Mouse (Mus musculus) brown adipose tissue, adult 24 weeks (tissue): ENCODE results near the gene Rpl26. TPM values are rescaled to one million over a fixed set of nuclear protein-coding genes. Genes with fewer than 3 reads are reported as not detected.
"Not testable (repeated sequence)": the region's sequence is repeated elsewhere in the genome, so short reads cannot be mapped to it uniquely, and the experiment has no call there.

ENCODE experiments used
- H3K27ac ChIP-seq: fragments of 200-500 bp; replicated peaks from 2 replicates; pipeline ENCODE4 v1.5.1; 2012; ENCODE audit warnings: low read depth, mild to moderate bottlenecking, low read length
- H3K4me1 ChIP-seq: fragments of 200-500 bp; 2 replicates; pipeline ENCODE4 v1.6.1; 2012; ENCODE audit warnings: low read length, mixed read lengths; ENCODE audit not compliant: control insufficient read depth, insufficient read depth, insufficient read length
- H3K4me3 ChIP-seq: fragments of 200-500 bp; 2 replicates; pipeline ENCODE4 v1.5.1; 2012; ENCODE audit warnings: low read depth, mild to moderate bottlenecking, low read length, moderate library complexity; ENCODE audit not compliant: insufficient read depth
- polyA plus RNA-seq: library from polyadenylated mRNA; stranded (reverse); fragments of >200 nt; gene quantifications from 2 replicates; pipeline ENCODE4 v1.2.4, GENCODE M21; 2012; ENCODE audit not compliant: missing spikeins, insufficient read depth, insufficient read length

Rpl26 gene
- polyA plus RNA-seq, 1 experiment, result 1,653 TPM

GRCm38 (mm10) chr11:68923191-68923590, 21.8 kb downstream of the Rpl26 start:
- no peak overlapping the region for H3K27ac ChIP-seq

DNA sequence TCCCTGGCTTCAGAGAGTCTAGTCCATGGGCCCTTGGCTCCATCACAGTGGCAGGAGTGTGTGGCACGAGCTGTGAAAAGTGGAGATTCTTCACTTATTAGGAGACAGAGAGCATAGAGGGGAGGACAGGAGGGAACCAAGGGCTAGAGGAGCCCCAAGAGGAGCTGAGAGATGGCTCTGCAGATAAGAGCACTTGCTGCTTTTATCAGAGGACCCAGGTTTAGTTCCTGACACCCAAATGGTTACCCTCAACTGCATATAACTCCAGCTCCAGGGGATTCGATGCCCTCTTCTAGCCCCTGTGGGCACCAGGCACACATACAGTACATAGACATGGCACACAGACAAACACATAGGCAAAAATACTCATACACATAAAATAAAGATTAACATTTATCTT, 23.4 kb downstream of the Rpl26 start:
- Histone ChIP-seq H3K27ac (no peak overlapping the region), H3K4me3 (no peak overlapping the region), H3K4me1 (no peaks in the 10 kb centered on the region)

More at GRCm38 (mm10) chr11:68923191-68923590, 21.8 kb downstream of the Rpl26 start:
- H3K4me3 ChIP-seq, result no peak overlapping the region
- no peaks in the 10 kb centered on the region for H3K4me1 ChIP-seq

DNA sequence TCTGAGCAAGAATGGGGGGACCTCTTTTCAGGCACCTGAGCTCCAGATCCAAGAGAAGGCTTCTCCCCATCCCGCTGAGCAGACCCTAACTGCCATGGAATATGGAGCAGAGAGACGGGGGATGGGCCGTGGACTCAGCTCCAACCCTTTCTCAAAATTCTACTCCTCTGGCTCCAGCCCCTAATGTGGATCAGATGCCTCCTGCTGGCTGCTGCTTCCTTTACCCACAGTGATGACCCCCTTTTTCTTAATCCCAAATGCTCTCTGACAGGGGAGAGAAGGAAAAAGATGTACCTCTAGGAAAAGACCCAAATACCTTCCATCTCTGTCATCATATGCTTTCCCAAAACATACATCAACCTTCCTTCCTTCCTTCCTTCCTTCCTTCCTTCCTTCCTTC, 25.6 kb downstream of the Rpl26 start, which contains the start of gene Odf4:
Gene Odf4, minus strand, starts transcription at position 101 of the 400 bp plus-strand sequence.
- Histone ChIP-seq H3K4me3 (no peak within 1 kb of the TSS), H3K27ac (no peak within 1 kb of the TSS), H3K4me1 (no peaks in the 10 kb centered on the region)

DNA sequence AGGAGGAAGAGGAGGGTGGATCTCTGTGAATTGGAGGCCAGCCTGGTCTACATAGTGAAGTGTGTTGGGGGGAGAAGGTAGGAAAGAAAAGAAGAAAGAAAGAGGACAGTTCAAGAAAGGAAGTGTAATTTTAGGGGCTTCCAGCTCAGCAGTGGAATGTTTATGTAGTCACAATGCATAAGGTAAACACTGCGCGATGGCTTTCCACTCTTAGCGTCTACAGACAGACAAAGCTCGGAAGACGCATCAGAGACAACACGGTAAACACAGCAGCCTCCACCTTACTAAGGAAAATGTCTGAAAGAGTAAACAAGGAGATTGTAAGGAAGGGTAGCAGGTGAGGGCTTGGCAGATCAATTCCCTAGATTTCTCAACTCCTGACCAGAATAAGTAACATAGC, 28.6 kb downstream of the Rpl26 start:
- no peak overlapping the region for H3K4me3 ChIP-seq

DNA sequence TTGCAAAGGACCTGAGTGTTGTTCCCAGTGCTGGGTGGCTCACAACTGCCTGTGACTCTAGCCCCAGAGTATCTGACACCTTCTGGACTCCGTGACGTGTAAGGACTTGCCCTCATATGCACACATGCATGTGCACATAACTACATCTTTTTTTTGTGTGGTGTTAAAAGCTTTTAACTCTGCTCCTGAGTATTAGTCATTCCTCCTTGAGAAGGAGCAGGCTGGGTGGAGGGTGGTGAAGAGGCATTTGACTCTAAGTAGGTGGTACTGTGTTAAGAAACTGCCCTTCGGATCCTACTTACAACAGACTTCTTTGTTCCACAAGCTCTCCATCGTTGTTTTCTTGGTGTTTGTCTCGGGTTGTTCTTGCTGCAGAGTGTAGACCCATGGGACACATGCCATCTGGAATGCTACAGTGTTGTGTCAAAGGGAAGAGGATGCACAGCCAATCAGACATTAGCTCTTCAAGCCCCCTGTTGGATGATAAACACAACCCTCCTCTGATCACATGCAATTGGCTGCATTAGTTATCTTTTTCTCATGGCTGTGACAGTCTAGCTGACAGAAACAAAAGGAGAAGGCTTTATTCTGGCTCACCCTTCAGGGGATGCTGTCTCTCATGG, 32.6 kb downstream of the Rpl26 start:
- no peak overlapping the region for H3K4me3 ChIP-seq
- no peaks in the 10 kb centered on the region for H3K4me1 ChIP-seq
- H3K27ac ChIP-seq, result no peak overlapping the region

More for the DNA sequence above, 28.6 kb downstream of the Rpl26 start:
- Histone ChIP-seq H3K4me1 (no peaks in the 10 kb centered on the region), H3K27ac (no peak overlapping the region)

DNA sequence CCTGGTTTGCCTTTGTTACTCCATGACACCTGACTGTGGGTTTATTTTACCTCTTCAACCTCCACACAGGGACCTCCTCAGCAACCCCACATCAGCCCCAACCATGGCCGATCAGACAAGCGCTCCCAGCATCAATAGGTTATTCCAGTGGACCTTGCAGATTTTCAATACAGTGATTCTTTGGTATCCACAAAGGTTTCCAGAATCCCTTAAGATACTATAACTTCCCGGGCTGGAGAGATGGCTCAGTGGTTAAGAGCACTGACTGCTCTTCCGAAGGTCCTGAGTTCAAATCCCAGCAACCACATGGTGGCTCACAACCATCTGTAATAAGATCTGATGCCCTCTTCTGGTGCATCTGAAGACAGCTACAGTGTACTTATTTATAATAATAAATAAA, 35.6 kb downstream of the Rpl26 start:
- not testable (repeated sequence) for H3K4me1 ChIP-seq, H3K27ac ChIP-seq, H3K4me3 ChIP-seq

DNA sequence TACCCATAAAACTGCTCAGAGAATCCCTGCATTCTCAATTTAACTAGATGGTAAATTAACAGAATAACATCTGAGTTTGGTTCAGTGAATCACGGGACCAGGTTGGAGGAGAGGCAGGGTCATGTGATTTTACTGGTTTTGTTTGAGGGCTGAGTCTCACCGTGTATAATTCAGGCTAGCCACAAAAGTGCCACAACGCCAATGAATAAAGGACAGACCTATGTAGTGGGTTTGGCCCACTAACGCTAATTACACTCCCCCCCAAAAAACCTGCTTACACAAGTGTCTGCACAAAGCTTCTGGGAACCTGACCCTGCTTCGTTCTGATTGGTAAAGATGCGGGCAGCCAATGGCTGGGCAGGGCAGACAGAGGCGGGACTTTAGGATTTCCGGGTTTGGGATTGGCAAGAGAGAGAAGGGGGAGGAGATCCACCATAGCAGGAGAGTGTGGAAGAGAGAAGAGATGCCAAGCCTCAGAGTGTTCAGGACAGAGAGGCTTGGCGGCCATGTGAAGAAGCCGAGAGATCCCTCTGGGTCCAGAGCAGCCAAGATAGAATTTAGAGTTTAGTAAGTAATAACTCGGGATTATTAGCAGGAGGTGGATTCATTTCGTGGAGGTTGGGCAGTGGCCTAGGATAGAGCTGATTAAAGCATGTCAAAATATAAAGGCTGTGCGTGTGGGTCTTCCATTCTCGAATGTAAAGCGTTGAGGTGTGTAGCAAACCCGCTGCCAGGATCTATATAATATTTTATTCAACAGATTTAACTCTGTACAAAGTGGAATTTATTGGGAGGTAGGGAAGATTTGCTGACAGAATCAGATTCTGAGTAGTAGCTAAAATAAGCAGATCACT, 38.3 kb downstream of the Rpl26 start:
- Histone ChIP-seq H3K27ac (peak overlapping the region; percentile 57), H3K4me3 (peak overlapping the region; percentile 62), H3K4me1 (peaks cover 4% of the 10 kb centered on the region; the same call in 1 of the 2 replicates)

- Histone ChIP-seq H3K4me3 (no peak overlapping the region), H3K27ac (no peak overlapping the region)
These were observed 39.1 kb downstream of the Rpl26 start for GRCm38 (mm10) chr11:68940516-68940915.

GRCm38 (mm10) chr11:68942731-68943130, 41.3 kb downstream of the Rpl26 start:
- H3K4me3 ChIP-seq, result no peak overlapping the region
- H3K27ac ChIP-seq, result no peak overlapping the region
- H3K4me1 ChIP-seq, result peaks cover 4% of the 10 kb centered on the region; the same call in 1 of the 2 replicates

More at GRCm38 (mm10) chr11:68940516-68940915, 39.1 kb downstream of the Rpl26 start:
- H3K4me1 ChIP-seq, result peaks cover 4% of the 10 kb centered on the region; the same call in 1 of the 2 replicates

DNA sequence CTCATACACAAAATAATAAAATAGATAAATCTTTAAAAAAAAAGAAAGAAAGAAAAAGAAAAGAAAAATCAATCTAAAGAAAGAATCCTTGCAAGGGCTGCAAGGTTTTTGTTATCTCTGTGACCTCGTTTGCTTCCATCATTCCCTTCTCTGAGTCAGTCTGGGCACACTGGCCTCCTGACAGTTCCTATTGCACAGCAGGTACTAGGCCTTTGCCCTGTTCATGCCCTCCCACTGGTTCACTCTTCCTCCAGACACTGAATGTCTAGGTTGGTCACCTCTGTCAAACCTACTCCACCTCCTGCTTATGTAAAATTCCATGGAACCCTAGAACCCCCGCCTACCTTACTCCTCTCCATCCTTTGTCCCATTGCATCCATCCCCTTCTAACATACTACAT, 43.9 kb downstream of the Rpl26 start:
- Histone ChIP-seq H3K27ac (no peak overlapping the region), H3K4me1 (peaks cover 4% of the 10 kb centered on the region; the same call in 1 of the 2 replicates), H3K4me3 (no peak overlapping the region)

GRCm38 (mm10) chr11:68946001-68946400, 44.6 kb downstream of the Rpl26 start:
- H3K4me1 ChIP-seq, result no peaks in the 10 kb centered on the region
- H3K4me3 ChIP-seq, result no peak overlapping the region
- no peak overlapping the region for H3K27ac ChIP-seq

DNA sequence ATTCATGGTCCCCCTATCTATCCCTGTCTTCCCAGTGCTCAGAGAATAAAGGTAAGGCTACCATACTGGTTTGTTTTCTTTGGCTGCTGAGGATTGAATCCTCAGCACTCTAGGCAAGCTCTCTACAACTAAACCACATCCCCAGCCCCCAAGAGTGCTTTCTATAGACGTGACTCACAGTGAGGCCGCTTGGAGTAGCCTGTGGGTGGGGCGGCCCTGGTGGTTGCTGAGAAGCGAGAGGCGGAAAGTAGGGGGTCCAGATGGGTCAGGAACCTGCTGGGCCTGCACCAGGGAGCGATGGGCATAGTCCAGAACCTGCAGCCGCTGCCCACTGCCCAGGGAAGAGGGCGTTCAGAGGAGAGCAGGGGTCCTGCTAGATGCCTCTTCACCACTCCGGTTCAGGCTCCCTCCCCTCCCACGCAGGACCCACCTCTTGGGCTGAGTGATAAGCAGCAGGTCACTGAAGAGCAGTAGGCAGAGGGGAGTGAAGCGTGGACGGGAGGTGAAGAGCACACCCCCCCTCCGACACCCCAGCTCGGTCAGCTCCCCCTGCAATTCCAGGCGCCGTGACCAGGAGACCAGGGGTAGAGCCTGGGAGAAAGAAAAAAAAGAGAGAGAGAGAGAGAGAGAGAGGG, 45.5 kb downstream of the Rpl26 start:
- Histone ChIP-seq H3K4me3 (no peak overlapping the region), H3K27ac (no peak overlapping the region), H3K4me1 (no peaks in the 10 kb centered on the region)

- Histone ChIP-seq H3K4me1 (no peaks in the 10 kb centered on the region), H3K4me3 (no peak overlapping the region), H3K27ac (no peak overlapping the region)
These were observed 46.2 kb downstream of the Rpl26 start for GRCm38 (mm10) chr11:68947542-68947993.

GRCm38 (mm10) chr11:68953903-68954302, 52.5 kb downstream of the Rpl26 start:
- peak overlapping the region; percentile 55 for H3K4me3 ChIP-seq
- H3K4me1 ChIP-seq, result peaks cover 3% of the 10 kb centered on the region; the same call in 1 of the 2 replicates
- H3K27ac ChIP-seq, result peak overlapping the region; percentile 23; the same call in 1 of the 2 replicates

GRCm38 (mm10) chr11:68954408-68954807, 53.0 kb downstream of the Rpl26 start:
- Histone ChIP-seq H3K4me1 (peaks cover 3% of the 10 kb centered on the region; the same call in 1 of the 2 replicates), H3K4me3 (peak overlapping the region; percentile 55), H3K27ac (peak overlapping the region; percentile 2; the same call in 1 of the 2 replicates)
